Mouse (Mus musculus) stomach, embryonic 16.5 days (tissue): Measurements from ENCODE around the gene Ankrd26. TPM values are rescaled to one million over a fixed set of nuclear protein-coding genes. Genes with fewer than 3 reads are reported as not detected.

Experiments
- ATAC-seq: fragments of 200-750 bp; cut with Nextera tagmentation; 2 replicates; pipeline ENCODE4 v1.8.0; 2017; ENCODE audit warnings: moderate number of reproducible peaks, moderate TSS enrichment; ENCODE audit not compliant: insufficient read depth, low FRiP score
- H3K27ac ChIP-seq: fragments of 300-500 bp; sonication (generic); 2 replicates; pipeline ENCODE4 v1.5.1; 2014; ENCODE audit warnings: low read length
- H3K27me3 ChIP-seq: fragments of 300-500 bp; sonication (generic); 2 replicates; pipeline ENCODE4 v1.6.1; 2014; ENCODE audit warnings: low read length, control low read depth, mixed read lengths; ENCODE audit not compliant: control insufficient read depth, insufficient read depth
- H3K36me3 ChIP-seq: fragments of 300-500 bp; sonication (generic); 2 replicates; pipeline ENCODE4 v1.6.1; 2014; ENCODE audit warnings: low read length; ENCODE audit not compliant: control insufficient read depth, insufficient read depth
- H3K4me1 ChIP-seq: fragments of 300-500 bp; sonication (generic); 2 replicates; pipeline ENCODE4 v1.6.1; 2014; ENCODE audit warnings: low read length, control low read depth, mixed read lengths; ENCODE audit not compliant: control insufficient read depth, insufficient read depth
- H3K4me2 ChIP-seq: fragments of 300-500 bp; sonication (generic); 2 replicates; pipeline ENCODE4 v1.6.1; 2014; ENCODE audit warnings: low read depth, low read length, mixed read lengths
- H3K4me3 ChIP-seq: fragments of 300-500 bp; sonication (generic); replicated peaks from 2 replicates; pipeline ENCODE4 v1.5.1; 2014; ENCODE audit warnings: mild to moderate bottlenecking, low read length
- H3K9ac ChIP-seq: fragments of 300-500 bp; sonication (generic); 2 replicates; pipeline ENCODE4 v1.6.1; 2014; ENCODE audit warnings: low read length
- H3K9me3 ChIP-seq: fragments of 300-500 bp; sonication (generic); replicated peaks from 2 replicates; pipeline ENCODE4 v1.6.1; 2016; ENCODE audit warnings: low read length, control low read depth; ENCODE audit not compliant: control insufficient read depth
- WGBS: fragments of 180-500 bp; shearing (Covaris S2); extraction: QIAGEN DNeasy Blood & Tissue Kit; methylation state at CpG from one replicate; pipeline ENCODE4 v1.1.7; 2014; 5-methylcytosine and 5-hydroxymethylcytosine counted together
- polyA plus RNA-seq: library from polyadenylated mRNA; unstranded; fragments of >200 nt; fragmentation: Nextera tagmentation; extraction: Ambion mirVana; gene quantifications from 2 replicates; pipeline ENCODE4 v1.2.1, GENCODE M21; 2015

Gene Ankrd26
- polyA plus RNA-seq, 1 experiment from 2014 or later, result 10.4 TPM

DNA sequence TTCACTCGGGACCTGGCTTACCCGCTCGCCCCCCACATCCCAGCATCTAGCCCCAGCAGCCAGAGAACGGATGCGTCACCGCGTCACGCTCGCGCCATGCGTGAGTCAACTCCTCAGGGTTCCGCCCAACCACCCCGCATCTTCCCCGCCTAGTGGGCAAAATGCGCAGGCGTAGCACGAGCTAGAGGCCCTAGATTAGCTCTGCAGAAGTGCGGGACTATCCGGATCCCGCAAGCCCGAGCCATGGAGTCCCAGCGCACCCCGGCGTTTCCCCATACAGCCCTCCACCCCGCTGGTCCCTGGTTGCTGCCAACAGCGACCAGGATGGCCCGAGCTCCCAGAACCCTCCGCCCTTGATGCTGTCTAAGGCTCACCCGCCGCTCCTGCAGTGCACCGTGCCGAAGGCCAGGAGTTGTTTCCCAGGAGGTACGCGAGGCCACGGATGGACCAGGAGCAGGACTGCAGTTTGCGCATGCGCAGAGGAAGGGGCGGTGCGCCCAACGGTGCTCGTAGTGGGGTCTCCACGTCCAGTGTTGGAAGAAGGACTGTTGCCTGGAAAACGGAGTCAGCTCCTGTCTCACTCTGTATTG is 106.9 kb downstream of the Ankrd26 start, which contains the start of gene Zfp248:
Gene Zfp248 (minus strand): TSS at position 487 of the 590 bp plus-strand sequence.
- H3K9ac ChIP-seq, result peak within 1 kb of the TSS; percentile 91
- H3K4me3 ChIP-seq, result peak within 1 kb of the TSS; percentile 82
- H3K36me3 ChIP-seq, result no peaks in the 10 kb centered on the region
- peak within 1 kb of the TSS; percentile 72 for H3K4me2 ChIP-seq
- peaks cover 8% of the 10 kb centered on the region for H3K4me1 ChIP-seq
- peak within 1 kb of the TSS; percentile 98 for H3K27ac ChIP-seq
- H3K9me3 ChIP-seq, result no peaks in the 10 kb centered on the region
- peak; percentile 93 for ATAC-seq
- WGBS, result under 1% methylated on average over 43 of the region's 43 CpGs
- H3K27me3 ChIP-seq, result no peaks in the 10 kb centered on the region

GRCm38 (mm10) chr6:118454452-118454851 is 107.6 kb downstream of the Ankrd26 start:
- no peak for ATAC-seq
- Histone ChIP-seq H3K4me2 (peak overlapping the region; percentile 72), H3K27me3 (no peaks in the 10 kb centered on the region), H3K36me3 (no peaks in the 10 kb centered on the region), H3K4me1 (peaks cover 8% of the 10 kb centered on the region), H3K4me3 (peak overlapping the region; percentile 82), H3K9me3 (no peaks in the 10 kb centered on the region), H3K9ac (peak overlapping the region; percentile 91), H3K27ac (peak overlapping the region; percentile 98; the same call in 1 of the 2 replicates)
- 26% methylated on average over 8 of the region's 8 CpGs for WGBS

Other genes starting within 250 kb of the Ankrd26 start
- 30.1 and 31.1 TPM in 2 replicates for gene Bms1, start 142.8 kb downstream of the Ankrd26 start, polyA plus RNA-seq
- gene Zfp248, start 106.7 kb downstream of the Ankrd26 start, polyA plus RNA-seq, result 7.0 and 7.8 TPM in 2 replicates
- 10.9 and 11.3 TPM in 2 replicates for gene Zfp9, start 82.9 kb downstream of the Ankrd26 start, polyA plus RNA-seq